Mouse (Mus musculus): ENCODE measurements around the gene Ydjc. TPM values are rescaled to one million over a fixed set of nuclear protein-coding genes. Genes with fewer than 3 reads are reported as not detected.
A peak's percentile ranks its signal among the peaks of the same experiment; 100 is the strongest.

Ydjc gene
- total and polyA plus RNA-seq, 3 experiments: 54.3 to 70.9 (median 65.3) TPM

DNA sequence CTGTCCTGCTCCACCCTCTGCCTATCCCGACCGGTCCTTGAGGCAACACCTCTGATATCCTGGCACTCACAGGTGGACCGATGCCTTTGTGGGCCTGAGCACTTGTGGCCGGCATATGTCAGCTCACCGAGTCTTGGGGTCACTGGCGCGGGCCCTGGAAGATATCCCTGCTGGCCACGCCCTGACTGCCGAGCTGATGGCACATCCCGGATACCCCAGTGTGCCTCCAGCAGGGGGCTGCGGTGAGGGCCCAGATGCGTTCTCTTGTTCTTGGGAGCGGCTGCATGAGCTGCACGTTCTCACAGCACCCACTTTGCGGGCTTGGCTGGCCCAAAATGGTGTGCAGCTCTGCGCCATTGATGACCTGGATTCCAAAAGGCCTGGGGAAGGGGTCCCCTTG lies 3.7 kb downstream of the Ydjc start:
- Histone ChIP-seq H3K4me1 (ENCODE audit: control insufficient read depth in 1 of 2, insufficient read depth in 2 of 2) (peaks cover 7 to 40% of the 10 kb centered on the region in 2 experiments), H3K27ac (ENCODE audit: insufficient read depth, low read depth) (no peak overlapping the region)

DNA sequence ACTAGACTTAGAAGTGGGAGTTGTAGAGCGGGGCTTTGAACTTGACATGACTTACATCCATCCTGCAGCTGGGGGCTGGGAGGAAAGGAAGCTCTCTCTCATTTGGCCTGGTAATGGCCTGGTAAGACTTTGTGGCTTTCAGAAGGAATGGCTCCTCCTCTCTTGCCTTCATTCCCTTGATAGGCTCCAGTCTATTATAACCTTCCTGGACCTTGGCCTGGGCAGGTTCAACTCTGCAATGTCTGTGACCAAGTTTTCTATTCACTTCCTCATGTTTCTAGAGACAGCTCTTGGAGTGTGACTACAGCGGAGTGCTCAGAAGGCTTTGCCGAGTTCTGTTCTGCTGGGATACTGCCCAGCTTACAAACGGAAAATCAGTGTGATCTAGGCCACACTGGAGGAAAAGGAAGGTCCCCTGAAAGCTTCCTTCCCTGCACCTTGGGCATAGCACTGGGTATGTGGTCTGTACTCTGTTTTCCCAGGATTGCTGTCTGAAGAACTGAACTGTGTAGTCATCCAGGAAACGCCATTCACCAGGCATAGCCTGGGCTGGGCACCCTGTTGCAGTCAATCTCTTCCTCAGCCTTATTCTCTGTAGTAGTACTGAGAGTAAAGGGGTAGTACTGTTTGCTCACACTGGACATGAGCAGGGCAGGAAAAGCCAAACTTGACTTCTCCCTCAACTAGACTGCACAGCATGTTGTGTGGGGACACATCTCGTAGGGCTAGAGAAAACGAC lies 6.3 kb downstream of the Ydjc start:
- Histone ChIP-seq H3K27me3 (replicated peaks) (no peaks in the 10 kb centered on the region), H3K4me1 (ENCODE audit: control insufficient read depth in 1 of 2, insufficient read depth in 2 of 2) (peaks cover 7 to 24% of the 10 kb centered on the region in 2 experiments), H3K4me2 (ENCODE audit: insufficient read depth, low read depth, poor library complexity, severe bottlenecking) (no peak overlapping the region), H3K79me2 (replicated peaks; ENCODE audit: control insufficient read depth, extremely low read depth, insufficient read depth, poor library complexity, severe bottlenecking) (peaks cover 4% of the 10 kb centered on the region), H3K9ac (ENCODE audit: insufficient read depth, low read depth) (no peak overlapping the region), H3K36me3 (replicated peaks in 1 of 2; ENCODE audit: control insufficient read depth in 1 of 2, insufficient read depth in 1 of 2, low read length in 1 of 2) (peaks cover 44 to 58% of the 10 kb centered on the region in 2 experiments), H3K27ac (ENCODE audit: insufficient read depth, low read depth) (peak overlapping the region; percentile 2; the same call in 1 of the 2 replicates), H3K4me3 (replicated peaks in 1 of 3; ENCODE audit: low read depth in 2 of 3, low read length in 2 of 3, poor library complexity in 1 of 3) (no peak overlapping the region), H3K9me3 (replicated peaks; ENCODE audit: low read length) (no peaks in the 10 kb centered on the region)
- dilution Hi-C loops (cut with MboI; ENCODE audit: extremely low pct_ligation_motif_present, extremely low pct_unique_long_range_greater_than_20kb, low sequenced_read_pairs): no loop called here
- TF ChIP-seq ZMIZ1 (IDR thresholded peaks at IDR 0.05; ENCODE audit: low read depth, low read length) (peak; percentile 1; the same call in 1 of the 2 replicates), BHLHE40 (IDR thresholded peaks at IDR 0.05; ENCODE audit: low read depth, low read length) (no peak), POLR2AphosphoS2 (IDR thresholded peaks at IDR 0.05; ENCODE audit: low read depth, low read length) (peak; percentile 74), JUND (conservative IDR thresholded peaks at IDR 0.05; ENCODE audit: low read depth, low read length) (no peak), RCOR1 (conservative IDR thresholded peaks at IDR 0.05; ENCODE audit: low read depth, low read length) (no peak), TBP (conservative IDR thresholded peaks at IDR 0.05; ENCODE audit: low read depth, low read length) (no peak), POLR2A (IDR thresholded peaks at IDR 0.05; ENCODE audit: low read depth, low read length) (peak; percentile 35; the same call in 1 of the 2 replicates), CTCF (conservative IDR thresholded peaks at IDR 0.05 in 1 of 2, IDR thresholded peaks at IDR 0.05 in 1 of 2; ENCODE audit: low read depth in 2 of 2, low read length in 2 of 2) (no peak), IRF4 (IDR thresholded peaks at IDR 0.05; ENCODE audit: low read depth, low read length) (no peak), RAD21 (IDR thresholded peaks at IDR 0.05; ENCODE audit: low read depth, low read length) (no peak), CHD1 (IDR thresholded peaks at IDR 0.05; ENCODE audit: low read depth, low read length) (no peak)
- DNase-seq (ENCODE audit: extremely low read depth): no peak
- in situ Hi-C loops (cut with MboI; ENCODE audit: low pct_ligation_motif_present, low pct_unique_long_range_greater_than_20kb, low sequenced_read_pairs): no loop called here

More for the DNA sequence above, 3.7 kb downstream of the Ydjc start:
- Histone ChIP-seq H3K36me3 (replicated peaks in 1 of 2; ENCODE audit: control insufficient read depth in 1 of 2, insufficient read depth in 1 of 2, low read length in 1 of 2) (peaks cover 22 to 54% of the 10 kb centered on the region in 2 experiments), H3K9me3 (replicated peaks; ENCODE audit: low read length) (no peaks in the 10 kb centered on the region), H3K9ac (ENCODE audit: insufficient read depth, low read depth) (peak overlapping the region; percentile 64), H3K27me3 (replicated peaks) (no peaks in the 10 kb centered on the region), H3K4me3 (replicated peaks in 1 of 3; ENCODE audit: low read depth in 2 of 3, low read length in 2 of 3, poor library complexity in 1 of 3) (peak overlapping the region; percentile 73 to 83 (median 80)), H3K79me2 (replicated peaks; ENCODE audit: control insufficient read depth, extremely low read depth, insufficient read depth, poor library complexity, severe bottlenecking) (peaks cover 4% of the 10 kb centered on the region; the same call in 1 of the 2 replicates), H3K4me2 (ENCODE audit: insufficient read depth, low read depth, poor library complexity, severe bottlenecking) (peak overlapping the region; percentile 91)
- TF ChIP-seq POLR2A (IDR thresholded peaks at IDR 0.05; ENCODE audit: low read depth, low read length) (peak; percentile 60), MAX (IDR thresholded peaks at IDR 0.05; ENCODE audit: low read length) (no peak; the same call in 1 of the 2 replicates), BHLHE40 (IDR thresholded peaks at IDR 0.05; ENCODE audit: low read depth, low read length) (peak; percentile 80), USF2 (conservative IDR thresholded peaks at IDR 0.05; ENCODE audit: low read depth, low read length) (no peak), CHD1 (IDR thresholded peaks at IDR 0.05; ENCODE audit: low read depth, low read length) (0 out of 2 replicates have a peak, but pooled peaks have one; percentile 33), TCF12 (IDR thresholded peaks at IDR 0.05; ENCODE audit: low read depth, low read length) (no peak; the same call in 1 of the 2 replicates), ZKSCAN1 (IDR thresholded peaks at IDR 0.05; ENCODE audit: borderline replicate concordance, low read depth, low read length) (no peak), UBTF (IDR thresholded peaks at IDR 0.05; ENCODE audit: low read depth, low read length) (peak; percentile 64; the same call in 1 of the 2 replicates), SIN3A (IDR thresholded peaks at IDR 0.05; ENCODE audit: low read length) (no peak; the same call in 1 of the 2 replicates), KAT2A (IDR thresholded peaks at IDR 0.05; ENCODE audit: insufficient replicate concordance, low read length) (no peak), ZNF384 (IDR thresholded peaks at IDR 0.05; ENCODE audit: low read depth, low read length) (no peak), CTCF (conservative IDR thresholded peaks at IDR 0.05 in 1 of 2, IDR thresholded peaks at IDR 0.05 in 1 of 2; ENCODE audit: low read depth in 2 of 2, low read length in 2 of 2) (peak in 1 of 2 experiments; percentile 70; a peak in 2 of 4 replicates), ELF1 (IDR thresholded peaks at IDR 0.05; ENCODE audit: low read depth, low read length) (peak; percentile 56; the same call in 1 of the 2 replicates), ZC3H11A (IDR thresholded peaks at IDR 0.05; ENCODE audit: low read depth, low read length) (no peak), RCOR1 (conservative IDR thresholded peaks at IDR 0.05; ENCODE audit: low read depth, low read length) (no peak), MYC (IDR thresholded peaks at IDR 0.05; ENCODE audit: low read depth, low read length) (peak; percentile 27; the same call in 1 of the 2 replicates), NRF1 (IDR thresholded peaks at IDR 0.05; ENCODE audit: low read depth, low read length) (no peak), ZMIZ1 (IDR thresholded peaks at IDR 0.05; ENCODE audit: low read depth, low read length) (no peak), MAFK (IDR thresholded peaks at IDR 0.05; ENCODE audit: insufficient replicate concordance, low read length) (no peak), MXI1 (IDR thresholded peaks at IDR 0.05; ENCODE audit: low read depth, low read length) (no peak), SMC3 (IDR thresholded peaks at IDR 0.05; ENCODE audit: low read depth, low read length) (peak; percentile 40), HCFC1 (IDR thresholded peaks at IDR 0.05; ENCODE audit: low read depth, low read length) (peak; percentile 13), JUND (conservative IDR thresholded peaks at IDR 0.05; ENCODE audit: low read depth, low read length) (no peak)
- dilution Hi-C loops (cut with MboI; ENCODE audit: extremely low pct_ligation_motif_present, extremely low pct_unique_long_range_greater_than_20kb, low sequenced_read_pairs) (no loop called here), in situ Hi-C loops (cut with MboI; ENCODE audit: low pct_ligation_motif_present, low pct_unique_long_range_greater_than_20kb, low sequenced_read_pairs) (no loop called here)
- DNase-seq (ENCODE audit: extremely low read depth): peak; percentile 87

Measured in CH12.LX (cell line).